Mouse (Mus musculus) left cerebral cortex, adult 2 months (tissue): ENCODE data around the gene Dab2ip. TPM values are rescaled to one million over a fixed set of nuclear protein-coding genes. Genes with fewer than 3 reads are reported as not detected.

Experiments used
- DNase-seq, 2 experiments: peaks; one replicate each; pipeline ENCODE4 v3.0.0; 2021 to 2022; ENCODE audit warnings: low spot score in 2 of 2, mixed read lengths in 1 of 2; ENCODE audit errors: extremely low spot score in 1 of 2
- H3K27ac ChIP-seq: fragments of 200-600 bp; 2 replicates; pipeline ENCODE4 v1.8.1; 2022
- H3K4me3 ChIP-seq: fragments of 200-600 bp; 2 replicates; pipeline ENCODE4 v1.8.1; 2022
- CTCF ChIP-seq: fragments of 200-600 bp; IDR thresholded peaks from 2 replicates; pipeline ENCODE4 v1.8.1; 2022; ENCODE audit warnings: antibody characterized with exemption, mild to moderate bottlenecking, moderate library complexity
- intact Hi-C: fragments of 180-260 bp; cut with DNase I; formaldehyde crosslinking; loops from one replicate; pipeline ENCODE4 v1.15.1; 2025
- total RNA-seq, 2 experiments: library from RNA; stranded (reverse); gene quantifications; 2 replicates each; pipeline ENCODE4 v1.2.3; 2021

The Dab2ip gene
- total RNA-seq, 2 experiments from 2014 or later = 144 to 152 TPM

DNA sequence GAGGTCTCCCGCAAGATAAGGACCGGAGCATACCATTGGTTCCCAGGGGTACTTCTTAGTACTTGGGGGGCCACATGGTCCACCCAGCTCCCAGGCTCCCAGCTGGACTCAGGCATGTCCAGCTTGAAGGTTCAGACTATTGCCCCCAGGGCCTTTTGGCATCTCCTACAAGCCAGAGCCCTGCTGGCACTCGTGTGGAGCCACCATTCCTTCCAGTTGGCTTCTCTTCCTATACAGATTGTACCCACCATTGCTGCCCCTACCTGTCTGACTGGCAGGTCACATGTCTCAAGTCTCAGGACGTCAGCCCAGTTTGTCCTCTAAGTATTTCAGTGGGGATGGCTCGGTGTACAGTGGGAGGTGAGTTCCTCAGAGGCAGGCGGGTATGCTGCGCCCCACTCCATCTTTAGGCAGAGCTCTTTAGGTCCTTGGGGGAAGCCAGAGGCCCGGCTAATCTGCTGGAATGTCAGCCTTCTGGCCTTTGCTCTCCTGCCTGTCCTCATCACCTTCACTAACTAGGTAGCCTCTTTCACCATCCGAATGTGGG, 68.2 kb downstream of the Dab2ip start:
- no peak for DNase-seq
- no peak for TF ChIP-seq CTCF
- H3K4me3 ChIP-seq = no peak overlapping the region
- no peak overlapping the region for H3K27ac ChIP-seq
- intact Hi-C loops = no loop called here

DNA sequence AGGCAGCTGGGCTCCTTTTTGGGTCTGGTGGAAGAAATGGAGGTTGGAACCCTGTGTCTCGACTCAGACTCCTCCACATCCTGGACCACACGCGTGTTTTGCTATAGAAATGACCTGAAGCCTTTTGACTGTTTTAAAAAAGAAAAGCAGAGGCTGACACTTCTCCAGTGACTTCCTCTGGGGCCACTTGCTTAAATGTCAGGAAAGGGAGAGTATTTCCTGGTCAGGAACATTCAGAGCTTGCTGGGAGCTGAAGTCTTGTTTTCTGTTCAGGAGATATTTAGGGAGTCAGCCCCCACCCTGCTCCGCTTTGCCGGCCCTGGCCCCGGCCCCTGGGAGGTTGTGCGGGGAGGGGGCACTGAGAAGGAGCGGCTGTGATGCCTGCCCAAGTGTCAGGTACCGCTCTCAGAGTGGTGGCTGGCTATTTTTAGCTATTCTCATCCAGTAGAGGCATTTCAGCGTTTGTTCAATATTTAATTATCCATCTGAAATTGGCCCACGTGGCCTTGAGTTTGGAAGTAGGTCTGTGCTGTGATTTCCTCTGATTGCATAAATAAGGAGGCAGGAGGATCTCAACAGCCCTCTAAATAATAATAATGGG, 69.3 kb downstream of the Dab2ip start:
- no peak for TF ChIP-seq CTCF
- H3K4me3 ChIP-seq = no peak overlapping the region
- H3K27ac ChIP-seq = peak overlapping the region; percentile 65
- DNase-seq = no peak
- intact Hi-C loops = no loop called here

DNA sequence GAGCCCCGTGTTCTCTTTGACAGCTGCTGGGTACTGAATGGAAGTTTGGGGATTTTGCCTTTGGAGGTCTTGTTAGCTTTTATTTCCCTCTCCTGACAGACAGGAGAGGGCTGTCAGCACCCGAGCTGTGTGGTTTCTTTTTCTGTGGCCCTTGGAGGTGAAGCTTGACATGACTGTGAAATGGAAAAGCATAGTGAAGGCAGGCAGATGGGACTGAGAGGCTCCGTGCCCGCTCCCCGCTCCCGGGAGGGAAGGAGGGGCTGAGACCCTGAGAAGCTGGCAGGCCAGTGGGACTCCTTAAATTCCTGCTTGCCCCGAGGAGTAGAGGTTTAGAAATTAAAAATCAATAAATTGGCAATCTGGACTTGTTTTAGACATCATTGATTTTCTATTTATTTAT, 70.0 kb downstream of the Dab2ip start:
- intact Hi-C loops = no loop called here
- no peak for DNase-seq
- no peak for TF ChIP-seq CTCF
- no peak overlapping the region for H3K4me3 ChIP-seq
- peak overlapping the region; percentile 53; the same call in 1 of the 2 replicates for H3K27ac ChIP-seq

DNA sequence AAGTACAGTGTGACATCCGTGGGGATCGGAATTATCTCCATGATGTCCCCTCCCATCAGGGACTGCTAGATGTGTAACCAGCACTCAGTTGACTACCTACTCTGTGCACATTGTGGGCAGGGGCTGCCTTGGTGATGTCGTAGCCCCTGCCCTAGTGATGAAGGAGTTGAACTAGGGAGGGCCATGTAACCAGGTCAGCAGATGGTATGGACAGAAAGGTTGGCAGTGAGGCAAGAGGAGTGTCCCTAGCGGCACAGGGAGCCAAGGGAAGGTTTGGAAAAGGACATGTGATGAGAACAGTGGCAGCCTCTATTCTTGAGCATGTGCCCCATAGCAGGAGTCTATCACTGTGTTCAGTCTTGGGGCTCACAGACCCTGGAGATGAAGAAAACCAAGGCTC, 70.6 kb downstream of the Dab2ip start:
- DNase-seq = no peak
- no peak for TF ChIP-seq CTCF
- H3K4me3 ChIP-seq = no peak overlapping the region
- intact Hi-C loops = no loop called here
- H3K27ac ChIP-seq = no peak overlapping the region

GRCm38 (mm10) chr2:35629126-35629525, 71.1 kb downstream of the Dab2ip start:
- no peak for DNase-seq
- Histone ChIP-seq H3K4me3 (no peak overlapping the region), H3K27ac (no peak overlapping the region)
- no peak for TF ChIP-seq CTCF
- intact Hi-C loops = no loop called here

- TF ChIP-seq CTCF = peak; percentile 28
- Histone ChIP-seq H3K4me3 (no peak overlapping the region), H3K27ac (no peak overlapping the region)
- intact Hi-C loops = no loop called here
- no peak for DNase-seq
These were observed 75.3 kb downstream of the Dab2ip start for GRCm38 (mm10) chr2:35633392-35633791.

- H3K27ac ChIP-seq = no peak overlapping the region
- no peak for DNase-seq
- no peak overlapping the region for H3K4me3 ChIP-seq
- TF ChIP-seq CTCF = no peak
- intact Hi-C loops = no loop called here
These were observed 76.9 kb downstream of the Dab2ip start for GRCm38 (mm10) chr2:35634963-35635362.

- intact Hi-C loops = no loop called here
- DNase-seq = no peak
- no peak for TF ChIP-seq CTCF
- Histone ChIP-seq H3K4me3 (no peak overlapping the region), H3K27ac (no peak overlapping the region)
These were observed 77.5 kb downstream of the Dab2ip start for GRCm38 (mm10) chr2:35635541-35635940.

DNA sequence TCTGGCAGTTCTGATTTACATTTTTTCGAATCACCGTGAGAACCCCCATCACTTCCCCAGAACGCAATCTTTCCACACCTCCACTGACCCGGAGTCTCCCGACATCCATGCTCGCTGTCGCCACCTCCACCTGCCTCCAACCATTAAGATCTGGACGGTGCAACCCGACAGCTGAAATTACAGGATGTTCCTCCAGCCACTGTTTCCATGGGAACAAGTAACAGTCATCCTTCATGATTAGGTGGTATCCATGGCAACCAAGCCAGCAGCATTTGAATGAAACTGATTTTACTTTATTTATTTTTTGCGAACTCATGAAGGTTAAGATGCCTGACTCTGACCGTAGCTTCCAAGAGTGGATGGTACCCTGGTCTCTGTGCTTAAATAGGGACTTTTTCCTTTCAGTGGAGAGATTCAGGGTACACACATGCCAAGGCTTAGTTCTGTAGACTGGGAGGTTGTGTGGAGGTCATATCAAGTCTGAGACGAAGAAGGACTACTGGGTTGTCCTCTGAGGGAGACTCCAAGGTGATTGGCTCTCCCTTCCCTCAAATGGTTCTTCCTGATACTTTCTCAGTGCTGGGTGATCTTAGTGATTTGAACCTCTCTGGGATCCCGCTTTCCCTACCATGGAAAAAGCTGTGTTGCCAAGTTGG, 79.9 kb downstream of the Dab2ip start:
- intact Hi-C loops = no loop called here
- Histone ChIP-seq H3K27ac (no peak overlapping the region), H3K4me3 (no peak overlapping the region)
- DNase-seq = peak; percentile 24 to 34
- TF ChIP-seq CTCF = no peak

DNA sequence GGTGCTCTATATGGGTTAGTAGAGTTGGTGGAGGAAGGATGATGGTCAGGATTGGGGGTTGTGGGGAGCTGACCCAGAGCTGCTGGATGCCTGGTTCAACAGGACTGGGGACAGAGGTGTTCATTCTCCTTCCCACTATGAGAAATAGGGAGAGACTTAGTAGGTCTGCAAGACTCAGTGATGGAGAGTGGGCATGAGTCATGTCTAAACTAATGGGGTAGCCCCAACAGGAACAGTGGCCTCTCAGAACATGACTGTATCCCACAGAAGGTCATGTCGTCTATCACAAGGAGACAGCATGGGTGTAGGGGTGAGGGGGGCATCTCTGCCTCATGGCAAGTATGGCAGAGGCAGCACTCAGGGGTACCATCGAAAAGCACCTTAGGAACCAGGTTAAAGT, 81.7 kb downstream of the Dab2ip start:
- Histone ChIP-seq H3K4me3 (no peak overlapping the region), H3K27ac (no peak overlapping the region)
- intact Hi-C loops = loop anchor here (2.0 kb wide), 1 partner anchor 81 kb away; the partner anchor contains the start of gene Dab2ip
- no peak for DNase-seq
- TF ChIP-seq CTCF = no peak

GRCm38 (mm10) chr2:35640576-35640975, 82.5 kb downstream of the Dab2ip start:
- TF ChIP-seq CTCF = no peak
- intact Hi-C loops = loop anchor here (2.0 kb wide), 1 partner anchor 82 kb away; the partner anchor contains the start of gene Dab2ip
- Histone ChIP-seq H3K27ac (no peak overlapping the region), H3K4me3 (no peak overlapping the region)
- DNase-seq = peak; percentile 75 to 81

DNA sequence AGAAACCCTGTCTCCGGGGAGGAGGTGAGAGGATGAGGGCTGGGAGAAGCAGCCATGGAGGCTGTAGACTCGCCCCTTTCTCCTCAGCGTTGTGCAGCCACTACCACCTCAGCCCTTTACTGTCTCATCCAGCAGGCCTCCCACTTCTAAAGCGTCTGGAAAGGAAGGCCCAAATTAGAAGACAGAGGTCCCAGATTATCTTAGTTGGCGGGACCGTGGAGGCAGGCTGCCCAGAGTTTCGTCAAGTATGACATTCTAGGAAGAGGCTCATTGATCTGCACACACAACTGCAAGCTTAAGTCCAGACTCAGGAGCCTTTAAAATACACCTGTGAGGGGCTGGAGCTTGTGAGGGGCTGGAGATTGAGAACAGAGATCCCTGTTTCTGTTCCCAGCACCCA, 84.2 kb downstream of the Dab2ip start:
- Histone ChIP-seq H3K27ac (no peak overlapping the region), H3K4me3 (no peak overlapping the region)
- no peak for TF ChIP-seq CTCF
- no peak for DNase-seq
- intact Hi-C loops = no loop called here

- intact Hi-C loops = loop anchor here (5.0 kb wide), 1 partner anchor 104 kb away; no protein-coding TSS in a partner anchor
- no peak for DNase-seq
These were observed 88.5 kb downstream of the Dab2ip start for GRCm38 (mm10) chr2:35646553-35646952.

More at GRCm38 (mm10) chr2:35646553-35646952, 88.5 kb downstream of the Dab2ip start:
- no peak overlapping the region for H3K4me3 ChIP-seq
- no peak overlapping the region for H3K27ac ChIP-seq
- TF ChIP-seq CTCF = no peak
